Comparison of ENCODE assay signal across 9 mouse cellular contexts in the genomic region with DNA sequence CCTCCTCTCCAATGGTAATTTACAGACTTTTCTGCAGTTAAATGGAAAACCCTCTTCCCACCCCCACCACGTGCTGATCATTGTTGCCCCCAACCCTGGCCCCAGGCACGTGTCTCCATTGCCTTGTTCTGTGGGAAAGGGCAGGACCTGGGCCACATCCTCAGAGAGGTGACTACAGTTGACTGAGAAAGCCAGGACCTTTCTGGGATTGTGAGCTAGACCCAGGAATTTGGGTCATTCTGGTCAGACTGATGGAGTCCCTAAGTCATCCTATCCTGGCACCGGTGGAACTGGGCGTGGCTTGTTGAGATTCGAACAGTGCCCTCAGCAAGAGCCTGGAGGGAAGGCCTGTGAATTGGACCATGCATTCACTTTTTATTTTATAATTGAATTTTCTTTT. TPM values are rescaled to one million over a fixed set of nuclear protein-coding genes. Genes with fewer than 3 reads are reported as not detected.
DNase-seq lines count a peak whose midpoint lies in the region; ATAC-seq and TF ChIP-seq lines count a peak whose summit lies in the region.
"Had no signal": no experiment of that assay in that cellular context is flagged by ENCODE, and none has a peak within 500 bp of the region (broad histone marks: within the 10 kb centered on the region; RNA-seq: fewer than 3 reads in every experiment).

No protein-coding gene starts in this region.

- DNase-seq in gastrocnemius, adult 18-20 months (ENCODE audit: low spot score): peak; percentile 5
- DNase-seq in gastrocnemius, postnatal 4 days (ENCODE audit: low spot score in 2 of 2): no peak
- DNase-seq in embryonic facial prominence, embryonic 14.5 days (ENCODE audit: low spot score): peak; percentile 39
- DNase-seq in hindbrain, postnatal 0 days (ENCODE audit: low spot score): no peak
- DNase-seq in liver, embryonic 13.5 days: no peak
- peak; percentile 32 for DNase-seq in retina, embryonic 14.5 days (ENCODE audit: low spot score)
- DNase-seq in left cerebral cortex, postnatal 4 days: no peak
- DNase-seq in right cerebral cortex, postnatal 14 days: no peak

- H3K9me3 ChIP-seq in embryonic facial prominence, embryonic 14.5 days (ENCODE audit: control insufficient read depth, low read length): no peaks in the 10 kb centered on the region
- H3K9me3 ChIP-seq in hindbrain, postnatal 0 days (ENCODE audit: low read length): no peaks in the 10 kb centered on the region
- H3K9me3 ChIP-seq in liver, embryonic 13.5 days (replicated peaks): no peaks in the 10 kb centered on the region

- peak overlapping the region; percentile 99 for H3K27ac ChIP-seq in embryonic facial prominence, embryonic 14.5 days (replicated peaks; ENCODE audit: low read depth, low read length)
- peak overlapping the region; percentile 91; the same call in 1 of the 2 replicates for H3K27ac ChIP-seq in hindbrain, postnatal 0 days
- 0 out of 2 replicates have a peak overlapping the region, but pooled peaks have one; percentile 84 for H3K27ac ChIP-seq in liver, embryonic 13.5 days

- WGBS in embryonic facial prominence, embryonic 14.5 days: 12% methylated on average over 5 of the region's 5 CpGs
- WGBS in hindbrain, postnatal 0 days: 19% methylated on average over 5 of the region's 5 CpGs
- WGBS in liver, embryonic 13.5 days (ENCODE audit: insufficient replicate concordance): 23% methylated on average over 5 of the region's 5 CpGs

- no peak for ATAC-seq in embryonic facial prominence, embryonic 14.5 days (ENCODE audit: low read depth)
- ATAC-seq in hindbrain, postnatal 0 days: no peak
- ATAC-seq in liver, embryonic 13.5 days (ENCODE audit: low read depth): no peak

- H3K4me3 ChIP-seq in embryonic facial prominence, embryonic 14.5 days (ENCODE audit: low read depth, low read length): peak overlapping the region; percentile 85
- no peak overlapping the region; the same call in 1 of the 2 replicates for H3K4me3 ChIP-seq in hindbrain, postnatal 0 days (ENCODE audit: low read length)
- H3K4me3 ChIP-seq in liver, embryonic 13.5 days (replicated peaks): no peak overlapping the region

- no peaks in the 10 kb centered on the region for H3K36me3 ChIP-seq in embryonic facial prominence, embryonic 14.5 days (ENCODE audit: control insufficient read depth, insufficient read depth, low read length)
- H3K36me3 ChIP-seq in hindbrain, postnatal 0 days (ENCODE audit: insufficient read depth, low read length): no peaks in the 10 kb centered on the region
- H3K36me3 ChIP-seq in liver, embryonic 13.5 days: no peaks in the 10 kb centered on the region
- H3K36me3 ChIP-seq: G1E had no signal

- peak overlapping the region; percentile 96 for H3K4me2 ChIP-seq in embryonic facial prominence, embryonic 14.5 days (ENCODE audit: low read depth, low read length)
- peak overlapping the region; percentile 95 for H3K4me2 ChIP-seq in hindbrain, postnatal 0 days (ENCODE audit: low read depth, low read length)
- H3K4me2 ChIP-seq in liver, embryonic 13.5 days: peak overlapping the region; percentile 78

- H3K4me1 ChIP-seq in embryonic facial prominence, embryonic 14.5 days (ENCODE audit: control insufficient read depth, insufficient read depth, low read length): peaks cover 22% of the 10 kb centered on the region
- H3K4me1 ChIP-seq in hindbrain, postnatal 0 days (ENCODE audit: insufficient read depth, low read length): peaks cover 10% of the 10 kb centered on the region
- peaks cover 23% of the 10 kb centered on the region for H3K4me1 ChIP-seq in liver, embryonic 13.5 days (replicated peaks)

- no peak for TF ChIP-seq CTCF in hindbrain, postnatal 0 days (IDR thresholded peaks at IDR 0.05; ENCODE audit: low read depth)

- H3K27me3 ChIP-seq in embryonic facial prominence, embryonic 14.5 days (replicated peaks; ENCODE audit: control insufficient read depth, insufficient read depth, low read length): no peaks in the 10 kb centered on the region
- no peaks in the 10 kb centered on the region for H3K27me3 ChIP-seq in hindbrain, postnatal 0 days (ENCODE audit: insufficient read depth, low read length)
- H3K27me3 ChIP-seq in liver, embryonic 13.5 days: peaks cover 67% of the 10 kb centered on the region

- intact Hi-C loops in left cerebral cortex, postnatal 4 days (cut with DNase I): no loop called here

- no peak overlapping the region for H3K9ac ChIP-seq in embryonic facial prominence, embryonic 14.5 days (ENCODE audit: low read depth, low read length)
- peak overlapping the region; percentile 68; the same call in 1 of the 2 replicates for H3K9ac ChIP-seq in hindbrain, postnatal 0 days (replicated peaks; ENCODE audit: low read length)
- H3K9ac ChIP-seq in liver, embryonic 13.5 days: no peak overlapping the region

RNA-seq across cellular contexts. Expression of a gene that starts 4.4 kb away (rescaled TPM):
- total RNA-seq in gastrocnemius, adult 18-20 months (2021): 1 to 10 TPM; 2.6 to 3.5 TPM
- 10 to 100 TPM; 18.8 to 23.9 TPM for total RNA-seq in gastrocnemius, postnatal 4 days (2021)
- 301 and 307 TPM in 2 replicates for polyA plus RNA-seq in embryonic facial prominence, embryonic 14.5 days (2014; fragmentation: Nextera tagmentation; extraction: Ambion mirVana)
- total RNA-seq in hindbrain, postnatal 0 days (2014; rRNA removed): 202 and 242 TPM in 2 replicates
- 518 and 585 TPM in 2 replicates for polyA plus RNA-seq in hindbrain, postnatal 0 days (2015; fragmentation: Nextera tagmentation; extraction: Ambion mirVana)
- 98.7 and 122 TPM in 2 replicates for polyA plus RNA-seq in liver, embryonic 13.5 days (2015; fragmentation: Nextera tagmentation; extraction: Ambion mirVana)
- 100 to 1,000 TPM; 174 to 182 TPM for total RNA-seq in left cerebral cortex, postnatal 4 days (2021)
- polyA plus RNA-seq: G1E had no signal

Comparison
In these comparisons a context has a peak if more than half of its experiments do, and no peak if none do; other contexts are left out.
1. DNase-seq: peak in gastrocnemius, adult 18-20 months (single experiment), embryonic facial prominence, embryonic 14.5 days (single experiment) and retina, embryonic 14.5 days (single experiment); none in gastrocnemius, postnatal 4 days (0 of 2), hindbrain, postnatal 0 days (single experiment), liver, embryonic 13.5 days (single experiment), left cerebral cortex, postnatal 4 days (single experiment) and right cerebral cortex, postnatal 14 days (single experiment).
2. Peak in every context shown above with its lines, with median percentiles within 50 percentile points of each other: H3K27ac ChIP-seq and H3K4me2 ChIP-seq.